Mouse (Mus musculus) brain, embryonic 14.5 days (tissue): ENCODE results near the gene Cir1. TPM values are rescaled to one million over a fixed set of nuclear protein-coding genes. Genes with fewer than 3 reads are reported as not detected.

Experiments
- DNase-seq: peaks from one replicate; pipeline ENCODE4 v3.0.0-alpha.2; 2011; ENCODE audit warnings: low read depth
- CTCF ChIP-seq: fragments of 200-500 bp; IDR thresholded peaks from 2 replicates; pipeline ENCODE4 v1.5.1; 2012; ENCODE audit warnings: inconsistent platforms, mild to moderate bottlenecking, moderate library complexity, borderline replicate concordance; ENCODE audit not compliant: insufficient read depth, insufficient read length; ENCODE audit errors: extremely low read depth
- POLR2A ChIP-seq: fragments of 200-500 bp; IDR thresholded peaks from 2 replicates; pipeline ENCODE4 v1.6.1; 2012; ENCODE audit warnings: mild to moderate bottlenecking, inconsistent platforms, borderline replicate concordance; ENCODE audit not compliant: poor library complexity, insufficient read depth, insufficient read length, severe bottlenecking; ENCODE audit errors: extremely low read depth
- polyA plus RNA-seq: library from polyadenylated mRNA; depleted of rRNA; stranded (reverse); fragments of >200 nt; gene quantifications from 2 replicates; pipeline ENCODE4 v1.2.3, GENCODE M21; 2012

The Cir1 gene
- polyA plus RNA-seq, 1 experiment: 21.3 TPM

- peak; percentile 62 for DNase-seq
- TF ChIP-seq CTCF (no peak), POLR2A (no peak)
These were observed 35.3 kb downstream of the Cir1 start for GRCm38 (mm10) chr2:73277021-73277708.

- peak; percentile 87 for DNase-seq
- TF ChIP-seq POLR2A: no peak
- TF ChIP-seq CTCF: no peak
These were observed 36.3 kb downstream of the Cir1 start for GRCm38 (mm10) chr2:73276141-73276571.

- TF ChIP-seq POLR2A (no peak), CTCF (no peak)
- DNase-seq: peak; percentile 48
These were observed 37.0 kb downstream of the Cir1 start for GRCm38 (mm10) chr2:73275261-73276040.

GRCm38 (mm10) chr2:73274119-73274920 is 38.2 kb downstream of the Cir1 start:
- TF ChIP-seq POLR2A (no peak), CTCF (no peak)
- DNase-seq: peak; percentile 75

GRCm38 (mm10) chr2:73273249-73274118 is 39.0 kb downstream of the Cir1 start:
- peak; percentile 68 for DNase-seq
- TF ChIP-seq CTCF (no peak), POLR2A (no peak)

GRCm38 (mm10) chr2:73272351-73273248 is 39.9 kb downstream of the Cir1 start:
- TF ChIP-seq CTCF (no peak), POLR2A (no peak)
- peak; percentile 59 for DNase-seq

GRCm38 (mm10) chr2:73271459-73272161 is 40.9 kb downstream of the Cir1 start, which contains the start of gene Sp9:
Sp9 (plus strand) TSS chr2:73271925.
- TF ChIP-seq CTCF (no peak), POLR2A (peak; percentile 80)
- DNase-seq: peak; percentile 96

GRCm38 (mm10) chr2:73270593-73271458 is 41.7 kb downstream of the Cir1 start:
- peak; percentile 80 for DNase-seq
- no peak for TF ChIP-seq POLR2A
- 0 out of 2 replicates have a peak, but pooled peaks have one; percentile 8 for TF ChIP-seq CTCF

- DNase-seq: no peak
- TF ChIP-seq CTCF: no peak
- TF ChIP-seq POLR2A: no peak
These were observed 42.4 kb downstream of the Cir1 start for GRCm38 (mm10) chr2:73270071-73270592.

GRCm38 (mm10) chr2:73269666-73270065 is 42.8 kb downstream of the Cir1 start:
- DNase-seq: peak; percentile 47
- TF ChIP-seq CTCF (no peak), POLR2A (no peak)

- DNase-seq: peak; percentile 85
These were observed 43.6 kb downstream of the Cir1 start for GRCm38 (mm10) chr2:73268836-73269395.

More at GRCm38 (mm10) chr2:73268836-73269395, 43.6 kb downstream of the Cir1 start:
- TF ChIP-seq CTCF: no peak
- TF ChIP-seq POLR2A: no peak
